Mouse (Mus musculus) gastrocnemius, postnatal 10 days (tissue): Measurements from ENCODE around the gene Robo2. TPM values are rescaled to one million over a fixed set of nuclear protein-coding genes. Genes with fewer than 3 reads are reported as not detected.
"Not testable (repeated sequence)": the region's sequence is repeated elsewhere in the genome, so short reads cannot be mapped to it uniquely, and the experiment has no call there.

ENCODE experiments used
- DNase-seq: peaks from one replicate; pipeline ENCODE4 v3.0.0; 2021; ENCODE audit warnings: mixed read lengths
- total RNA-seq, 2 experiments: library from RNA; stranded (reverse); gene quantifications; 2 replicates each; pipeline ENCODE4 v1.2.3; 2021

Robo2 gene
- total RNA-seq, 2 experiments from 2014 or later = 5.0 to 10.3 TPM

DNA sequence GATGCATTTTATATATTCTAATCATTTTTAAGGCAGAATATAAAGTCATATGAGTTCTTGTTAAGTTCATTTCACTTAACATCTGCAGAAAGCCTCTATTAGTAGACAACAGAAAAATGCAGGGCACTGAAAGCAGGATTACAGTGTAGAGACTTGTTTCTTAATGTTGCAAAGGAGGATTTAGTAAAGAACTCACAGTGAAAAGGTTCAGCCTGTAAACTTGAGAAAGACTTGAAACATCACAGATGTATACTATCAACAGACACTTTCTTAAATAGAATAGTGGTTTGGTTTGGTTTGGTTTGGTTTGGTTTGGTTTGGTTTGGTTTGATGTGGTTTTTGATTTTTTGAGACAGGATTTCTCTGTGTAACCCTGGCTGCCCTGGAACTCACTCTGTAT lies 349.7 kb downstream of the Robo2 start:
- DNase-seq = no peak

- no peak for DNase-seq
These were observed 350.1 kb downstream of the Robo2 start for GRCm38 (mm10) chr16:74061479-74061878.

DNA sequence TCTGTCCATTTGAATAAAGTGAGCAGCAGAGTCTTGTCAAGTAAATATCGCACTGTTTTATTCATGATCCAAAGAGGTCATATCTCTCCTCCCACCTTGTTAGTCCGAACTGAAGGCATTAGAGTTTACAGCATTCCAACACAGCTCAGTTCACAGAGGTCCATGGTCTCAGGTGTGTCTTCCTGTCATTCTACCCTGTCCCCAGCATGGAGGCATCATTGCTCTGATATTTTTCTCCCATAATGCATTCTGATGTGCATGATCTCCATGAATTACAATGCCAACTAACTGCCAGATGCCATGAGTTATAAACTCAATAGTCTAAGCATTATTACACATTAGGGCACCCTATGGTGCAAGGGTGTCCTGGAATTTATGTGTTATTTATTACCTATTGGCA lies 354.7 kb downstream of the Robo2 start:
- DNase-seq = no peak

GRCm38 (mm10) chr16:74056210-74056609 lies 355.4 kb downstream of the Robo2 start:
- no peak for DNase-seq

GRCm38 (mm10) chr16:74055061-74055751 lies 356.4 kb downstream of the Robo2 start:
- peak; percentile 51 for DNase-seq

GRCm38 (mm10) chr16:74049467-74049866 lies 362.2 kb downstream of the Robo2 start:
- DNase-seq = no peak

GRCm38 (mm10) chr16:74048980-74049379 lies 362.6 kb downstream of the Robo2 start:
- DNase-seq = no peak

DNA sequence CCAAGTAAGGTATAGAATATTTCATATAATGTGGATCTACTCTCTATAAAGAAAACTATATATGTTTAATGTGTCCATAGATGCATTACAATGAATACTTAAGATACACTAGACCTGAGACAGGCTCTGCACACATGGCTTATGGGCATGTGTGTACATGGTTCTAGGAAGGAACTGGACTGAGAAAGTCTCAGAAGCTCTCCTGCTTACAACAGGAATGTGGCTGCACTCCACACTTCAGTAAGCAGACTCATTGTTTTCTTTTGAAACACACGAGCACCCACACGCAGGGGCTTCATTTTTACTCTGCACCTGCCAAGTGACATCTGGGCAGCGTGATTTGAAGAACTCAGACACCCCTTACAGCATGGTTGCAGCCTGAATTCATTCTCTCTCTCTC lies 364.4 kb downstream of the Robo2 start:
- no peak for DNase-seq

DNA sequence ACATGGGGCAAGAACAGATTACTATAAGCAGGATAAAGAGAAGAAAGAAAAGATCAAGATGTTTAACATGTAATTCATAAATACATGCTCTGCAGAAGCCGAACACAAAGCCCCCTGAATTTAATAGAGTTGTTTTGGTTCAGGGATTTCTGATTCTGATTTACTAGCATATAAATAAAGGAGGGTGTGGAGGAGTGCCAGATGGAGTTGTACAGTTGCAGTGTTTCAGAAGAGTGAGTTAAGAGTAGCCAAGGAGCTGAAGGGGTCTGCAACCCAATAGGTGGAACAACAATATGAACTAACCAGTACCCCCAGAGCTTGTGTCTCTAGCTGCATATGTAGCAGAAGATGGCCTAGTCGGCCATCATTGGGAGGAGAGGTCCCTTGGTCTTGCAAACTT lies 370.8 kb downstream of the Robo2 start:
- DNase-seq = not testable (repeated sequence)

- no peak for DNase-seq
These were observed 383.8 kb downstream of the Robo2 start for GRCm38 (mm10) chr16:74027822-74028221.

GRCm38 (mm10) chr16:74022281-74022978 lies 389.2 kb downstream of the Robo2 start:
- DNase-seq = no peak

- DNase-seq = no peak
These were observed 405.9 kb downstream of the Robo2 start for GRCm38 (mm10) chr16:74005767-74006166.

GRCm38 (mm10) chr16:74001331-74001730 lies 410.3 kb downstream of the Robo2 start:
- no peak for DNase-seq

DNA sequence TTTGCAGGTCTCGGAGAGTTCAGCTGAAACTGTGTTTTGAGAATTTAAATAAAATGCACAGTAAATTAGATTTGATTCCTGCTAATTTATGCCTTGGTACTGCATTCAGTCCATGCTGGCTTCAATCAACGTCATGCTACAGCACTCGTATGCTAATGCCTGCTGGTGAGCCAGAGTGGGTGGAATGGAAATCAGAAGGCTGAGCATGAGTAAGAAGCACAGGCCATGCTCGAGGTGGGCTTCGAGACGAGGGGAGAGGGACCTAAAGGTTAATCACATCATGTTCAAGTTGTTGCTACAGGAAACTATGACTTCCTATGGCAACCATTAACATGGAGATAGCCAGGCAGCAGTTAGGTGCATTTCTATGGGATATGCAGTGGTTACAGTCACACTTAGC lies 420.4 kb downstream of the Robo2 start:
- no peak for DNase-seq

- no peak for DNase-seq
These were observed 442.1 kb downstream of the Robo2 start for GRCm38 (mm10) chr16:73969573-73969972.

- no peak for DNase-seq
These were observed 447.2 kb downstream of the Robo2 start for GRCm38 (mm10) chr16:73964366-73964926.

GRCm38 (mm10) chr16:73959479-73959970 lies 452.1 kb downstream of the Robo2 start:
- no peak for DNase-seq

- DNase-seq = no peak
These were observed 453.1 kb downstream of the Robo2 start for GRCm38 (mm10) chr16:73958524-73958846.

DNA sequence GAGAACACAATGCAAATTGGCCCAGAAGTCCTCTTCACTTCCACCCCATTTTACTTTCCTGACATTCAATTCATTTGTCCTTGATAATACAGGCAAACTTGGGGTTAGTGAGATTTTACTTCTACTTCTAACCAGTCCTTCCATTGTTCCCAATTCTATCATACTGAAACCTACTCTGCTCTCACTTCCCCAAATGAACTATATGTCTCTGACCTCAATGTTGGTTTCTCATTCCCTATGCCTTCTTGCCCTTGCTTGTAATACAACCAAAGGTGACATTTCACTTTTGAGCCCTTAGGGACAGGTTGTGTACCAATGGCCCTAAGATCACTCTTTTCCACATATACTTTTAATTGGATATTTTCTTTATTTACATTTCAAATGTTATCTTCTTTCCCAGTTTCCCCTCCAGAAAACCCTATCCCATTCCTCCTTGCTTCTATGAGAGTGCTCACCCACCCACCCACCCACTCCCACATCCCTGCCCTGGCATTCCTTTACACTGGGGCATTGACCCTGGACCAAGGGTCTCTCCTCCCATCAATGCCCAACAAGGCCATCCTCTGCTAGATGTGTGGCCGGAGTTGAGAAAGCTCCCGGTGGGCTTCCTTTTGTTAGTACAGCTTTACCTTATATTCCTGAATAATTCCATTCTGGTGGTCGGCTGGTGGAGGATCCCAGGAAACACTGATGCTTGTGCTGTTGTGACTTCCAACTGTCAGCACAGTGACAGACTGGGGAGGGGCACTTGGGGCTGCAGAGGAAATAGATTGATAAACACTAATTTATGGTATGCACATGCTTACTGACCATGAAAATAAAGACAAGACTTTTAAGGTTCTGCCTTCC lies 453.7 kb downstream of the Robo2 start:
- DNase-seq = no peak

- DNase-seq = no peak
These were observed 465.5 kb downstream of the Robo2 start for GRCm38 (mm10) chr16:73946171-73946570.

DNA sequence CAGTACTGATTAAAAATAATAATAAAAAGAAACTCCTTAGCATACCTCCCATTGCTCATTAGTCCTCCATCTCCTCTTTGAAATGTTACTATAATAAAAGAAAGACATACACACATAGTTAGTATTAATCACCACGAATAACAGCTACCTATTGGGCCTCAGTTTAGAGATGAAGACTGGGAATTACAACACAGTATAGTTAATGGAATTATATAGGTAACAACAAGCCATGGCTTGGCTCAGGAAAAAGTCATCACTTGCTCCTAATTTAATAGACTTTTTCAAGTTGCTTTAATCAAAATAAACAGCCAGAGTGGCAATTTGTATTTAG lies 471.4 kb downstream of the Robo2 start:
- no peak for DNase-seq

GRCm38 (mm10) chr16:73939423-73940210 lies 472.0 kb downstream of the Robo2 start:
- DNase-seq = no peak
